In the genomic region with DNA sequence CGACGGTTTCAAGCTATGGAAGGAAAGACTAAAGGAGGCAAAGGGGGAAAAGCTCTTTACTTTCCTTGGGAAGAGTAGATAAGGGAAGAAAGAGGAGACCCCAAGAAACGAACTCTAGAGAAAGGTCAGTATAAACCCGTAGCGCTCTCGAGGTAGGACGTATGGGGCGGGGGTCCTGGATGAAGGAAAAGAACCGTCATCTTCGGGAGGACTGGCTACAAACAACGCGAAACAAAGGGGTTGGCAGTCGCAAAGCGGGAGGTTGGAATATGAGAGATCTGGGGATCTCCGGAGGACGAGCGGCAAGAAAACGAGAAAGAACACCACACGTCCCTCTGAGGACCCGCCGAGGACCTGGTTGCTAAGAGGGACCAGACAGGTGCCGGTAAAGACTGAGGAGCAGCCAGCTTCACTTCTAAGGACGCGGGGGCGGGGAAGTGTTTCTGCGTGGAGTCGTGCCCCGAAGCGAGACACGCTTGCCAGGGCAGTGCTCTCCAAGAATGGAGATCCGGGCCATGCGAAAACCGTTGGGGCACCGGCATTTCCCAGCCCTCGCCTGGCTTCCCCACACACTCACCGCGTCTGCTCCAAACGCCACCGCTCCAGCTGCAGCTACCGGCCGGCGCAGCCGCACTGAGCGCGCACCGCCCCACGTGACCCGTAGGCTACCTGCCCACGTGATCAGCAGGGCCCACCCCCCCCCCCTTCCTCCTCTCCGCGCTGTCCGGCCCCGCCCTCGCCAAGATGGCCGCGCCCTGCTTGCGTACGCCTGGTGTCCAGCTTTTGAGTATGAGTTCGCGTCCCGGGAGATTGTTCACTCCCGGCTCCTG, we compare ENCODE assay signal across 8 mouse cellular contexts. TPM values are rescaled to one million over a fixed set of nuclear protein-coding genes. Genes with fewer than 3 reads are reported as not detected.
A peak's percentile ranks its signal among the peaks of the same experiment; 100 is the strongest.
DNase-seq lines count a peak whose midpoint lies in the region; ATAC-seq and TF ChIP-seq lines count a peak whose summit lies in the region.

Fam118b (minus strand) TSS at position 660 of the 830 bp plus-strand sequence.
Rpusd4 (plus strand) TSS at position 720 of the 830 bp plus-strand sequence.

- ATAC-seq in forebrain, embryonic 11.5 days (replicated peaks; ENCODE audit: low FRiP score) = peak; percentile 98
- peak; percentile 96 for ATAC-seq in heart, postnatal 0 days (ENCODE audit: insufficient read depth, low read depth)
- peak; percentile 95 for ATAC-seq in liver, embryonic 16.5 days (ENCODE audit: low read depth)
- ATAC-seq in neural tube, embryonic 13.5 days (ENCODE audit: low read depth) = peak; percentile 96

- under 1% methylated on average over 61 of the region's 62 CpGs for WGBS in forebrain, embryonic 11.5 days
- WGBS in heart, postnatal 0 days = under 1% methylated on average over 62 of the region's 62 CpGs
- under 1% methylated on average over 62 of the region's 62 CpGs for WGBS in liver, embryonic 16.5 days (ENCODE audit: insufficient replicate concordance)
- WGBS in neural tube, embryonic 13.5 days = 0% methylated on average over 60 of the region's 62 CpGs

- peak within 1 kb of the TSS; percentile 74 for H3K9ac ChIP-seq in forebrain, embryonic 11.5 days (ENCODE audit: low read length)
- H3K9ac ChIP-seq in heart, postnatal 0 days (replicated peaks; ENCODE audit: low read depth, low read length) = peak within 1 kb of the TSS; percentile 66
- H3K9ac ChIP-seq in liver, embryonic 16.5 days (ENCODE audit: low read depth, low read length) = peak within 1 kb of the TSS; percentile 91
- H3K9ac ChIP-seq in neural tube, embryonic 13.5 days = peak within 1 kb of the TSS; percentile 80

- no peaks in the 10 kb centered on the region for H3K27me3 ChIP-seq in forebrain, embryonic 11.5 days (ENCODE audit: control insufficient read depth, insufficient read depth, low read length)
- H3K27me3 ChIP-seq in heart, postnatal 0 days (ENCODE audit: control insufficient read depth, insufficient read depth, low read length) = no peaks in the 10 kb centered on the region
- no peaks in the 10 kb centered on the region for H3K27me3 ChIP-seq in liver, embryonic 16.5 days (ENCODE audit: control insufficient read depth, insufficient read depth, low read depth, low read length)
- H3K27me3 ChIP-seq in neural tube, embryonic 13.5 days = no peaks in the 10 kb centered on the region
- no peaks in the 10 kb centered on the region for H3K27me3 ChIP-seq in testis, adult 2 months (ENCODE audit: control insufficient read depth, insufficient read depth, low read length)

- no peak within 1 kb of the TSS for H3K27ac ChIP-seq in forebrain, embryonic 11.5 days (ENCODE audit: low read depth, low read length)
- peak within 1 kb of the TSS; percentile 68 for H3K27ac ChIP-seq in heart, postnatal 0 days (ENCODE audit: low read depth)
- peak within 1 kb of the TSS; percentile 56; the same call in 1 of the 2 replicates for H3K27ac ChIP-seq in liver, embryonic 16.5 days (ENCODE audit: low read length)
- peak within 1 kb of the TSS; percentile 88 for H3K27ac ChIP-seq in neural tube, embryonic 13.5 days (replicated peaks)
- peak within 1 kb of the TSS; percentile 95 for H3K27ac ChIP-seq in testis, adult 2 months (ENCODE audit: control insufficient read depth, insufficient read depth, low read depth, low read length)

- H3K9me3 ChIP-seq in forebrain, embryonic 11.5 days (ENCODE audit: control insufficient read depth, low read length) = no peaks in the 10 kb centered on the region
- no peaks in the 10 kb centered on the region for H3K9me3 ChIP-seq in heart, postnatal 0 days (replicated peaks; ENCODE audit: control insufficient read depth, low read length)
- H3K9me3 ChIP-seq in liver, embryonic 16.5 days (replicated peaks; ENCODE audit: control insufficient read depth, low read length) = no peaks in the 10 kb centered on the region
- H3K9me3 ChIP-seq in neural tube, embryonic 13.5 days = no peaks in the 10 kb centered on the region

- peak; percentile 85 to 86 for DNase-seq in CD8-positive naive resting alpha-beta T cell, adult 2 months (ENCODE audit: low read depth in 2 of 2, low spot score in 2 of 2)
- peak; percentile 86 for DNase-seq in c-Kit-positive CD71-negative TER-119-negative erythroid progenitor cells, embryonic 14.5 days (ENCODE audit: low read depth)
- peak; percentile 96 for DNase-seq in forebrain, embryonic 11.5 days (ENCODE audit: low spot score)
- peak; percentile 92 for DNase-seq in heart, postnatal 0 days (ENCODE audit: low spot score)
- peak; percentile 94 to 97 for DNase-seq in kidney, postnatal 4 days

- H3K36me3 ChIP-seq in forebrain, embryonic 11.5 days (ENCODE audit: control insufficient read depth, insufficient read depth, low read length) = peaks cover 1% of the 10 kb centered on the region
- H3K36me3 ChIP-seq in heart, postnatal 0 days (replicated peaks; ENCODE audit: control insufficient read depth, insufficient read depth, low read length) = peaks cover 12% of the 10 kb centered on the region
- H3K36me3 ChIP-seq in liver, embryonic 16.5 days (ENCODE audit: control insufficient read depth, insufficient read depth) = peaks cover 2% of the 10 kb centered on the region; the same call in 1 of the 2 replicates
- H3K36me3 ChIP-seq in neural tube, embryonic 13.5 days = peaks cover 11% of the 10 kb centered on the region; the same call in 1 of the 2 replicates
- peaks cover under 1% of the 10 kb centered on the region; the same call in 1 of the 2 replicates for H3K36me3 ChIP-seq in testis, adult 2 months (ENCODE audit: control insufficient read depth, insufficient read depth, low read length)

- H3K4me2 ChIP-seq in forebrain, embryonic 11.5 days (ENCODE audit: low read depth, low read length, severe bottlenecking) = peak within 1 kb of the TSS; percentile 91
- H3K4me2 ChIP-seq in heart, postnatal 0 days (ENCODE audit: low read depth, low read length) = peak within 1 kb of the TSS; percentile 91
- peak within 1 kb of the TSS; percentile 90 for H3K4me2 ChIP-seq in liver, embryonic 16.5 days (ENCODE audit: low read depth, low read length)
- peak within 1 kb of the TSS; percentile 78 for H3K4me2 ChIP-seq in neural tube, embryonic 13.5 days

- TF ChIP-seq CTCF in heart, postnatal 0 days (IDR thresholded peaks at IDR 0.05; ENCODE audit: low read depth) = no peak
- no peak for TF ChIP-seq CTCF in testis, adult 2 months (IDR thresholded peaks at IDR 0.05; ENCODE audit: control insufficient read depth, insufficient read depth, insufficient replicate concordance, low read depth, low read length)

- H3K4me3 ChIP-seq in forebrain, embryonic 11.5 days (ENCODE audit: low read depth, low read length) = peak within 1 kb of the TSS; percentile 51
- H3K4me3 ChIP-seq in heart, postnatal 0 days (ENCODE audit: low read depth, low read length) = peak within 1 kb of the TSS; percentile 69
- H3K4me3 ChIP-seq in liver, embryonic 16.5 days (ENCODE audit: low read depth, low read length) = peak within 1 kb of the TSS; percentile 86
- H3K4me3 ChIP-seq in neural tube, embryonic 13.5 days = peak within 1 kb of the TSS; percentile 71
- H3K4me3 ChIP-seq in testis, adult 2 months (ENCODE audit: control insufficient read depth, low read depth, low read length) = peak within 1 kb of the TSS; percentile 99

- TF ChIP-seq EP300 in heart, postnatal 0 days (IDR thresholded peaks at IDR 0.05; ENCODE audit: low read depth) = no peak

- peaks cover 3% of the 10 kb centered on the region for H3K4me1 ChIP-seq in forebrain, embryonic 11.5 days (replicated peaks; ENCODE audit: control insufficient read depth, insufficient read depth, low read length)
- H3K4me1 ChIP-seq in heart, postnatal 0 days (ENCODE audit: control insufficient read depth, insufficient read depth) = peaks cover 15% of the 10 kb centered on the region
- H3K4me1 ChIP-seq in liver, embryonic 16.5 days (ENCODE audit: control insufficient read depth, low read depth, low read length) = peaks cover 33% of the 10 kb centered on the region
- H3K4me1 ChIP-seq in neural tube, embryonic 13.5 days (replicated peaks) = peaks cover 21% of the 10 kb centered on the region
- peaks cover 4% of the 10 kb centered on the region for H3K4me1 ChIP-seq in testis, adult 2 months (ENCODE audit: control insufficient read depth, insufficient read depth, low read length)

- TF ChIP-seq POLR2A in testis, adult 2 months (IDR thresholded peaks at IDR 0.05; ENCODE audit: control insufficient read depth, low read depth, low read length) = peak; percentile 99

RNA-seq across cellular contexts. Expression of gene Fam118b, which starts in this region (rescaled TPM):
- polyA plus RNA-seq in forebrain, embryonic 11.5 days (2014; fragmentation: Nextera tagmentation; extraction: Ambion mirVana) = 68.9 and 75.4 TPM in 2 replicates
- 8.8 and 19.7 TPM in 2 replicates for total RNA-seq in heart, postnatal 0 days (2014; rRNA removed; ENCODE audit: low replicate concordance)
- 22.6 and 24.8 TPM in 2 replicates for polyA plus RNA-seq in heart, postnatal 0 days (2015; fragmentation: Nextera tagmentation; extraction: Ambion mirVana)
- 9.9 TPM in 2 replicates for polyA plus RNA-seq in liver, embryonic 16.5 days (2015; fragmentation: Nextera tagmentation; extraction: Ambion mirVana)
- 63.8 and 74.8 TPM in 2 replicates for polyA plus RNA-seq in neural tube, embryonic 13.5 days (2015; fragmentation: Nextera tagmentation; extraction: Ambion mirVana)
- 78.5 and 79.5 TPM in 2 replicates for polyA plus RNA-seq in testis, adult 2 months (2012; rRNA removed)

RNA-seq across cellular contexts. Expression of gene Rpusd4, which starts in this region (rescaled TPM):
- 26.7 and 29.3 TPM in 2 replicates for polyA plus RNA-seq in forebrain, embryonic 11.5 days (2014; fragmentation: Nextera tagmentation; extraction: Ambion mirVana)
- 5.8 and 12.6 TPM in 2 replicates for total RNA-seq in heart, postnatal 0 days (2014; rRNA removed; ENCODE audit: low replicate concordance)
- polyA plus RNA-seq in heart, postnatal 0 days (2015; fragmentation: Nextera tagmentation; extraction: Ambion mirVana) = 14.1 and 17.3 TPM in 2 replicates
- 10.5 and 11.2 TPM in 2 replicates for polyA plus RNA-seq in liver, embryonic 16.5 days (2015; fragmentation: Nextera tagmentation; extraction: Ambion mirVana)
- 19.8 and 20.9 TPM in 2 replicates for polyA plus RNA-seq in neural tube, embryonic 13.5 days (2015; fragmentation: Nextera tagmentation; extraction: Ambion mirVana)
- polyA plus RNA-seq in testis, adult 2 months (2012; rRNA removed) = 4.7 and 5.2 TPM in 2 replicates
